Mouse (Mus musculus) ES-E14 (cell line): ENCODE results near the gene Hbs1l. TPM values are rescaled to one million over a fixed set of nuclear protein-coding genes. Genes with fewer than 3 reads are reported as not detected.

Source experiments
- DNase-seq: peaks from one replicate; pipeline ENCODE4 v3.0.0-alpha.2; 2013; ENCODE audit warnings: low read depth, low spot score
- H3K27ac ChIP-seq: 2 replicates; pipeline ENCODE4 v1.5.1; 2012; ENCODE audit warnings: low read depth, mild to moderate bottlenecking, low read length, moderate library complexity, mixed read lengths; ENCODE audit not compliant: poor library complexity, insufficient read depth, severe bottlenecking
- H3K36me3 ChIP-seq: 2 replicates; pipeline ENCODE4 v1.6.1; 2012; ENCODE audit warnings: mild to moderate bottlenecking, low read length, moderate library complexity, mixed read lengths; ENCODE audit not compliant: control insufficient read depth, poor library complexity, insufficient read depth, severe bottlenecking
- H3K4me1 ChIP-seq, 2 experiments: fragments of 150-350 bp in 1 of 2; sonication (generic) in 1 of 2; 2 replicates each; pipeline ENCODE4 v1.6.1; 2012; ENCODE audit warnings: low read length in 2 of 2, mild to moderate bottlenecking in 1 of 2, mixed read lengths in 1 of 2; ENCODE audit not compliant: control insufficient read depth in 2 of 2, insufficient read depth in 2 of 2, poor library complexity in 1 of 2
- H3K4me3 ChIP-seq, 2 experiments: fragments of 150-350 bp in 1 of 2; sonication (generic) in 1 of 2; 2 replicates each; pipeline ENCODE4 v1.5.1; 2012; ENCODE audit warnings: low read length in 2 of 2, low read depth in 1 of 2, mild to moderate bottlenecking in 1 of 2, mixed read lengths in 1 of 2; ENCODE audit not compliant: insufficient read depth in 1 of 2, poor library complexity in 1 of 2, severe bottlenecking in 1 of 2
- H3K9ac ChIP-seq: 2 replicates; pipeline ENCODE4 v1.6.1; 2012; ENCODE audit warnings: low read depth, mild to moderate bottlenecking, low read length, mixed read lengths; ENCODE audit not compliant: poor library complexity, insufficient read depth, severe bottlenecking
- H3K9me3 ChIP-seq: fragments of 150-350 bp; sonication (generic); 2 replicates; pipeline ENCODE4 v1.6.1; 2012; ENCODE audit warnings: low read depth, mild to moderate bottlenecking, low read length; ENCODE audit not compliant: control insufficient read depth, insufficient read depth
- CHD2 ChIP-seq: IDR thresholded peaks from 2 replicates; pipeline ENCODE4 v1.6.1; 2014; ENCODE audit warnings: mild to moderate bottlenecking, low read depth, low read length, inconsistent platforms
- HCFC1 ChIP-seq: IDR thresholded peaks from 2 replicates; pipeline ENCODE4 v1.6.1; 2012; ENCODE audit warnings: low read length, inconsistent platforms, borderline replicate concordance; ENCODE audit not compliant: insufficient read depth
- MAFK ChIP-seq: IDR thresholded peaks from 2 replicates; pipeline ENCODE4 v1.6.1; 2014; ENCODE audit warnings: mild to moderate bottlenecking, low read depth, low read length, inconsistent platforms; ENCODE audit not compliant: insufficient read depth
- ZC3H11A ChIP-seq: IDR thresholded peaks from 2 replicates; pipeline ENCODE4 v1.6.1; 2012; ENCODE audit warnings: low read depth, mild to moderate bottlenecking, inconsistent platforms, low read length, borderline replicate concordance
- ZNF384 ChIP-seq: IDR thresholded peaks from 2 replicates; pipeline ENCODE4 v1.6.1; 2012; ENCODE audit warnings: low read depth, low read length, inconsistent platforms
- in situ Hi-C, 2 experiments: fragments of 600-800 bp; cut with MboI; formaldehyde crosslinking; loops; one replicate each; pipeline ENCODE4 v1.15.1; 2025; ENCODE audit warnings: low sequenced_read_pairs in 2 of 2, inconsistent platforms in 1 of 2; ENCODE audit not compliant: unreplicated experiment in 2 of 2
- total RNA-seq: library from RNA; depleted of rRNA; stranded (reverse); fragments of 300-350 nt; gene quantifications from 2 replicates; pipeline ENCODE4 v1.2.3, GENCODE M21; 2012

Hbs1l gene
- total RNA-seq, 1 experiment = 90.0 TPM

DNA sequence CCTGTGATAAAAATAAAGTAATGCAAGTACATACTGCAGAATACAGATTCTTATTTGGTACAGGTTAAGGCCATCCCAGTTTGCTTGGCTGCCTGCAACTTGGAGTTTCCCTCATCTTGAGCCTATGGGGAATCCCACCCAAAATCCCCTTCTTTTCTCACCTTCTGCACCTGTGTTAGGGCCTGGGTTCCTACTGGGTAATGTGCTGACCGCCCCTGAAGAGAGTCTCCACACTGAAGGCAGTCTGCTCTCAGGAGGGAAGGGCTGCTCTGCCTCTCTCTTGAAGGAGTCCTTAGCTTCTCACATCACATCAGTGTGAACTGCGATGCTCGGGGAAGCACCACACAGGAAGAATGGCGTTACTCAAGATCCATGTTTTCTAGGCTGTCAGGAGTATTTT is 70.1 kb downstream of the Hbs1l start:
- no peak overlapping the region for H3K27ac ChIP-seq
- no peak overlapping the region for H3K9ac ChIP-seq
- in situ Hi-C loops = no loop called here
- DNase-seq = no peak
- no peak overlapping the region for H3K4me3 ChIP-seq
- no peak for TF ChIP-seq ZNF384
- no peak for TF ChIP-seq MAFK
- TF ChIP-seq CHD2 = no peak
- TF ChIP-seq ZC3H11A = no peak
- TF ChIP-seq HCFC1 = no peak
- no peaks in the 10 kb centered on the region for H3K9me3 ChIP-seq
- peaks cover 0 to 1% of the 10 kb centered on the region in 2 experiments; a peak in 1 of 4 replicates for H3K4me1 ChIP-seq
- peaks cover 23% of the 10 kb centered on the region for H3K36me3 ChIP-seq

DNA sequence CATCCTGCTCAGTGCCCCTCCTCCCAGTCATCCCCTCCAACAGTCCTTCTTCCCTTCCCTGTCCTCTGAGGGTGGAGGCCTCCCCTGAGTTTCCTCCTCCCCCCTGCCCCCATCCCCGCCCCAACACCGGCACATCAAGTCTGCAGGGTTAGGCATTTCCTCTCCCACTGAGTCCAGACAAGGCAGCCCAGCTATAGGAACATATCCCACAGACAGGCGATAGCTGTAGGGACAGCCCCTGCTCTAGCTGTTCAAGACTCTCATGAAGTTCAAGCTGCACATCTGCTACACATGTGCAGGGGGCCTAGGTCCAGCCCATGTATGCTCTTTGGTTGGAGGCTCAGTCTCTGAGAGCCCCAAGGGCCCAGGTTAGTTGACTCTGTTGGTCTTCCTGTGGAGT is 70.7 kb downstream of the Hbs1l start:
- Histone ChIP-seq H3K27ac (no peak overlapping the region), H3K4me3 (no peak overlapping the region), H3K36me3 (peaks cover 23% of the 10 kb centered on the region), H3K9me3 (no peaks in the 10 kb centered on the region), H3K9ac (no peak overlapping the region), H3K4me1 (peaks cover 0 to 1% of the 10 kb centered on the region in 2 experiments; a peak in 1 of 4 replicates)
- TF ChIP-seq ZNF384 (no peak), ZC3H11A (no peak), HCFC1 (no peak), CHD2 (no peak), MAFK (no peak)
- in situ Hi-C loops = no loop called here
- DNase-seq = no peak

- no peak overlapping the region for H3K9ac ChIP-seq
- H3K4me1 ChIP-seq = peaks cover 0 to 1% of the 10 kb centered on the region in 2 experiments; a peak in 1 of 4 replicates
- H3K4me3 ChIP-seq = no peak overlapping the region
- in situ Hi-C loops = no loop called here
- peaks cover 21% of the 10 kb centered on the region for H3K36me3 ChIP-seq
- no peak for DNase-seq
- TF ChIP-seq MAFK (no peak), ZC3H11A (no peak), ZNF384 (no peak), CHD2 (no peak), HCFC1 (no peak)
- H3K27ac ChIP-seq = no peak overlapping the region
- no peaks in the 10 kb centered on the region for H3K9me3 ChIP-seq
These were observed 71.7 kb downstream of the Hbs1l start for GRCm38 (mm10) chr10:21367481-21367880.

DNA sequence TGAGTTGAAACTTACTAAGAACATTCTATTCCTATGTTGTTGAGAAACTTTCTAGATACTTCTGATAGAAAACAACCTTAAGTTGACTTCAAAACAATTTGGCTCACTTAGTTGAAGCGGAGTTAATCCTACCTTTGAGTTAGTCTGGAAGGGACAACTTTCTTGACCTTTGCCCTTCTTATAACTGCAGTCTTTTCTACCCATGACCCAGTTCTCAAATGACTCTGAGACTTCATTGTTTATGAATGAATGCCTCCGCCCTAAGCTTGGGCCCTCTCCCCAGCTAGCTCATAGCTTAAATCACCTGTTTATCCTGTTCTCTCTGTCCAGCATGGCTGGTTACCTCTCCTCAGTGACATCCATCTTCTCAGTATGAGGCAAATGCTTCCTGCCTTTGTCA is 73.8 kb downstream of the Hbs1l start:
- no peaks in the 10 kb centered on the region for H3K9me3 ChIP-seq
- no peak for DNase-seq
- no peak for TF ChIP-seq ZC3H11A
- no peak for TF ChIP-seq CHD2
- no peak for TF ChIP-seq HCFC1
- H3K9ac ChIP-seq = no peak overlapping the region
- H3K4me3 ChIP-seq = no peak overlapping the region
- in situ Hi-C loops = no loop called here
- peaks cover 0 to 1% of the 10 kb centered on the region in 2 experiments; a peak in 1 of 4 replicates for H3K4me1 ChIP-seq
- H3K36me3 ChIP-seq = peaks cover 19% of the 10 kb centered on the region
- H3K27ac ChIP-seq = no peak overlapping the region

- no peaks in the 10 kb centered on the region for H3K9me3 ChIP-seq
- in situ Hi-C loops = no loop called here
- H3K27ac ChIP-seq = no peak overlapping the region
- no peak overlapping the region for H3K4me3 ChIP-seq
- peaks cover 7% of the 10 kb centered on the region for H3K36me3 ChIP-seq
- no peaks in the 10 kb centered on the region for H3K4me1 ChIP-seq
- DNase-seq = no peak
- TF ChIP-seq MAFK (no peak), HCFC1 (no peak), ZC3H11A (no peak), ZNF384 (no peak), CHD2 (no peak)
- no peak overlapping the region for H3K9ac ChIP-seq
These were observed 76.5 kb downstream of the Hbs1l start for GRCm38 (mm10) chr10:21372271-21372670.
